Mouse (Mus musculus): ENCODE results near the gene Uqcc3.

GRCm38 (mm10) chr19:8839103-8839907 lies 41.4 kb downstream of the Uqcc3 start, which contains the start of gene Gng3:
- TF ChIP-seq POLR2A (IDR thresholded peaks at IDR 0.05; ENCODE audit: control insufficient read depth, low read depth, low read length), result no peak
- TF ChIP-seq CTCF (IDR thresholded peaks at IDR 0.05; ENCODE audit: control insufficient read depth, insufficient read depth, insufficient replicate concordance, low read depth, low read length), result no peak
